Mouse (Mus musculus) hindbrain, embryonic 10.5 days (tissue): Measurements from ENCODE around the gene Maml2. TPM values are rescaled to one million over a fixed set of nuclear protein-coding genes. Genes with fewer than 3 reads are reported as not detected.

Experiments
- DNase-seq: peaks from one replicate; pipeline ENCODE4 v3.0.0-alpha.2; 2017; ENCODE audit warnings: low spot score
- H3K27ac ChIP-seq: fragments of 300-500 bp; sonication (generic); 2 replicates; pipeline ENCODE4 v1.5.1; 2016; ENCODE audit warnings: mild to moderate bottlenecking, moderate library complexity
- H3K27me3 ChIP-seq: fragments of 300-500 bp; sonication (generic); 2 replicates; pipeline ENCODE4 v1.6.1; 2016; ENCODE audit warnings: mild to moderate bottlenecking; ENCODE audit not compliant: poor library complexity, insufficient read depth, severe bottlenecking
- H3K36me3 ChIP-seq: fragments of 300-500 bp; sonication (generic); 2 replicates; pipeline ENCODE4 v1.6.1; 2016; ENCODE audit warnings: mild to moderate bottlenecking, moderate library complexity
- H3K4me1 ChIP-seq: fragments of 300-500 bp; sonication (generic); replicated peaks from 2 replicates; pipeline ENCODE4 v1.6.1; 2016; ENCODE audit warnings: mild to moderate bottlenecking
- H3K4me3 ChIP-seq: fragments of 300-500 bp; sonication (generic); 2 replicates; pipeline ENCODE4 v1.5.1; 2016; ENCODE audit warnings: mild to moderate bottlenecking, moderate library complexity
- H3K9me3 ChIP-seq: fragments of 300-500 bp; sonication (generic); 2 replicates; pipeline ENCODE4 v1.6.1; 2016; ENCODE audit warnings: mild to moderate bottlenecking, moderate library complexity
- WGBS: fragments of 180-500 bp; shearing (Covaris S2); methylation state at CpG from one replicate; pipeline ENCODE4 v1.1.7; 2016; 5-methylcytosine and 5-hydroxymethylcytosine counted together
- polyA plus RNA-seq: library from polyadenylated mRNA; unstranded; fragments of >200 nt; fragmentation: Nextera tagmentation; extraction: Ambion mirVana; gene quantifications from 2 replicates; pipeline ENCODE4 v1.2.1, GENCODE M21; 2016

Gene Maml2
- polyA plus RNA-seq, 1 experiment from 2014 or later = 10.0 TPM

DNA sequence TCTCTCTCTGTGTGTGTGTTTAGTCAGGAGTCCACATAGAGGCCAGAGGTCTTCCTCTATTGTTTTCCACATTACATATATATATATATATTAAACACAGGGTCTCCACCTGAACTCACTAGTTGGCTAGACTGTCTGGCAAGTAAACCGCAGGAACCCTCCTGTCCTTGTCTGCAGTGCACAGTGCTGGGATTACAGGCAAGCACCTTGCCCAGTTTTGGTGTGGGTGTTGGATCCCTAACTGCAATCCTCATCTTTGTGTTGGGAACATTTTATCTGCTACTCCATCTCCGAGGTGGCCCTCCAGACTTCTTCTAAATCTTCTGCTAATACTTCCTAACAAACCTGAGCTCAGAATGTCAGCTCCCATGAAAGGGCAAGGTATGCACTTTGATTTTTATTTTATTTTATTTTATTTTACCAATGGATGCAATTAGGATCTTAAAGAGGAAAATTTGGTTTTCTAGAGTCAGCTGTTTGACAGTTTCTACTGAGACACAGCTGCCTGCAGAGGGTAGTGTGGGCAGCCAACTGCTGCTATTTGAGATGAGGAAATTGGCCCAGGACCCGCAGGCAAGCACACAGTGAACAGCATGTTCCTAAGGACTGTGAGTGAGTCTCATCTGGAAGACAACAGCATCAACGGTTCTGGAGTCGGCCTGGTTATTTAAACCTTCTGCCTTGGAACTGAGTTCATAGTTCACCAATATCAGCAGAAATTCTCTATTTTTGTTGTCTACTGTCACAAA is 213.0 kb downstream of the Maml2 start:
- Histone ChIP-seq H3K36me3 (no peaks in the 10 kb centered on the region), H3K9me3 (no peaks in the 10 kb centered on the region), H3K27me3 (no peaks in the 10 kb centered on the region), H3K4me3 (no peak overlapping the region), H3K27ac (no peak overlapping the region), H3K4me1 (peaks cover 7% of the 10 kb centered on the region; the same call in 1 of the 2 replicates)
- WGBS = 79% methylated on average over 5 of the region's 5 CpGs
- no peak for DNase-seq

DNA sequence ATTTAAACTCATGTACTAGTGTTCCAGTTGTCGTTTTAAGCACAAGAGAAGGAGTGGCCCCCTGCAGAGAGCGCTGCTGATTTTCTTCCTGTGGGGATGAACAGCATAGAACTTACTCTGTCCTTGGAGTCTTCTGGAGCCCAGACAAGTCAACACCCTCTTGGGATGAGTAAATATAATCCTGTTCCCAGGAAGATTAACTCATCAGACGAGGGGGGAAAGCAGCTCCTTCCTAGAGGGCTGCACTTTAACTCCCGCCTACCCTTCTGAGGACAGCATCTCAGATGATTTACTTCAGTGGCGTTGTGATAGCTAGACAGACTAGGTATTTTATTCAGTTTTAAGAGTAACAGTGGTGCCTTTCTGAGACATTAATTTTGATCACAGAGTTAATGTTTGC is 215.4 kb downstream of the Maml2 start:
- no peak overlapping the region for H3K27ac ChIP-seq
- H3K27me3 ChIP-seq = no peaks in the 10 kb centered on the region
- H3K4me3 ChIP-seq = no peak overlapping the region
- H3K36me3 ChIP-seq = no peaks in the 10 kb centered on the region
- DNase-seq = no peak
- 57% methylated on average over 5 of the region's 5 CpGs for WGBS
- H3K4me1 ChIP-seq = peaks cover 8% of the 10 kb centered on the region; the same call in 1 of the 2 replicates
- H3K9me3 ChIP-seq = no peaks in the 10 kb centered on the region

DNA sequence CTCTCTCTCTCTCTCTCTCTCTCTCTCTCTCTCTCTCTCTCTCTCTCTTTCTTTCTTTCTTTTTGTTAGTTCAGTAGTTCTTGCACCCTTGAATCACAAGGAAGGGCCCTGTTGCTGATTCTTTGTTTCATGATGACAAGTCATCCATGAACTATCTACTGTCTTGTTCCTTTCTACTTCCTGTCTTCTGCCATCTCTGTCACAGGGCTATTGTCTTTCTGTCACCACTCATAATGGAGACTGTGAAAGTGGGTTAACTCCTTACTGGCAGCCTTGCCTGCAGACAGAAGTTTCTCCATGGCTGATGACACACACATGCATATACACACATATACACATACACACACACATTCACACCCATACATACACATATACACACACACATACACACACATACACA is 216.7 kb downstream of the Maml2 start:
- H3K9me3 ChIP-seq = no peaks in the 10 kb centered on the region
- no peaks in the 10 kb centered on the region for H3K27me3 ChIP-seq
- peaks cover 10% of the 10 kb centered on the region; the same call in 1 of the 2 replicates for H3K4me1 ChIP-seq
- H3K36me3 ChIP-seq = no peaks in the 10 kb centered on the region
- H3K4me3 ChIP-seq = no peak overlapping the region
- no peak for DNase-seq
- no peak overlapping the region for H3K27ac ChIP-seq

DNA sequence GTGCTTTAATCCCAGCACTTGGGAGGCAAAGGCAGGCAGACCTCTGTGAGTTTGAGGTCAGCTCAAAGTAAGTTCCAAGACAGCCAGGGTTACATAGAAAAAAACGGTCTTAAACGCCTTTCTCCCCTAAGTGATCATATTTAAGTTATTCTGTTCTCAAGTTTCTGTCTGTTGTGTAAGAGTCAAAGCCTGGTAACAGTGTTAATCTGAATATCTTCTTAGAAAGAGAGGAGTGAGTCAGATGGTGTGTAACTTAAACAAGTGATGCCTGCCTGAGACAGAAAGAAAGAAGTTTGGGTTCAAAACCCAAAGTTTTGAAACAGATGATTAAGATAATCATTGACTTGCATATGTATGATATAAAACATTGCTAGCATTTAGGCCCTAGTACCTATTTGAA is 218.2 kb downstream of the Maml2 start:
- no peaks in the 10 kb centered on the region for H3K27me3 ChIP-seq

DNA sequence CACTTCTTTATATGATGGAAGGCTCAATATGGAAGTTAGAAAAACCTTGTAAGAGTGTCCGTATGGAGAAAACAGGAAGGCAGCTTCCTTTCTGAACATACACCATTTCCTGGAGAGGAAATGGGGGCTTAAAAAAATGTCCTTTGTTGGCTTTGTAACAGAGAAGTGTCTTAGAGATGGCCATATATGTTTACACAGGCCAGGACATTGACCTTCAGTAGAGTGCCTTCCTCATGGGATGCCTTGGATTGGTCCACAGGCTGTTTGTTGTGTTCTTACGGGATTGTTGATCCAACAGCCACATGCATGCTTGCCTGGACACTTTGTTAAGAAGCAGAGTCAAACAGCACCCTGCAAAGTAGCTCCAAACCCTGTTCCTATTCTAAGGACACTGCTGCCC is 220.3 kb downstream of the Maml2 start:
- no peak overlapping the region for H3K27ac ChIP-seq
- WGBS = 71% methylated on average over 2 of the region's 2 CpGs

More for the DNA sequence above, 218.2 kb downstream of the Maml2 start:
- Histone ChIP-seq H3K27ac (no peak overlapping the region), H3K4me1 (0 out of 2 replicates have a peak, but pooled peaks cover 8% of the 10 kb centered on the region), H3K4me3 (no peak overlapping the region), H3K36me3 (no peaks in the 10 kb centered on the region), H3K9me3 (no peaks in the 10 kb centered on the region)
- WGBS = 80% methylated on average over 2 of the region's 2 CpGs
- DNase-seq = no peak

DNA sequence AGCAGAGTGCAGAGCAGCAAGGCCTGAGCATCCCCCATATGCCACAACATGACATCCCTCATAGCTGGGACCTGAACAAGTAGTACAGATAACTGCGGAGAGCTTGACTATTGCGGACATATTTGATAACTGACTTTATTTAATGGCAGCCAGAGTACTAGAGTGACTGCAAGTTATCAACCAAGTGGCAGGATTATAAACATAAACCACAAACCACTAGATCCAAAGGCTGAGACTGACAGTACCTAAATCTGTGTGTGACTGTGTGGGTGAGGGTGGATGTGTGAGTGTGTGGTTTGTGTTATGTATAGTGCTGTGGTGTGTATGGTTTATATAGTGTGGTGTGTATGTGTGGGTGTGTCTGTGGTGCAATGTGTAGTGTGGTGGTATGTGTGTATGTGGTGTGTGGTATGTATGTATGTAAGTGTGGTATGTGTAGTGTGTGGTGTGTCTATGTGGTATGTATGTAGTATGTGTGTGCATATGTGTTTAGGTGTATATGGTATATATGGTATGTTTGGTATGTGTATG is 220.7 kb downstream of the Maml2 start:
- Histone ChIP-seq H3K9me3 (no peaks in the 10 kb centered on the region), H3K4me1 (peaks cover 12% of the 10 kb centered on the region; the same call in 1 of the 2 replicates), H3K4me3 (no peak overlapping the region), H3K27me3 (no peaks in the 10 kb centered on the region), H3K27ac (no peak overlapping the region), H3K36me3 (no peaks in the 10 kb centered on the region)
- 98% methylated on average over 2 of the region's 2 CpGs for WGBS
- DNase-seq = no peak

More for the DNA sequence above, 220.3 kb downstream of the Maml2 start:
- DNase-seq = no peak
- H3K4me3 ChIP-seq = no peak overlapping the region
- H3K9me3 ChIP-seq = no peaks in the 10 kb centered on the region
- peaks cover 12% of the 10 kb centered on the region; the same call in 1 of the 2 replicates for H3K4me1 ChIP-seq
- no peaks in the 10 kb centered on the region for H3K36me3 ChIP-seq
- no peaks in the 10 kb centered on the region for H3K27me3 ChIP-seq

DNA sequence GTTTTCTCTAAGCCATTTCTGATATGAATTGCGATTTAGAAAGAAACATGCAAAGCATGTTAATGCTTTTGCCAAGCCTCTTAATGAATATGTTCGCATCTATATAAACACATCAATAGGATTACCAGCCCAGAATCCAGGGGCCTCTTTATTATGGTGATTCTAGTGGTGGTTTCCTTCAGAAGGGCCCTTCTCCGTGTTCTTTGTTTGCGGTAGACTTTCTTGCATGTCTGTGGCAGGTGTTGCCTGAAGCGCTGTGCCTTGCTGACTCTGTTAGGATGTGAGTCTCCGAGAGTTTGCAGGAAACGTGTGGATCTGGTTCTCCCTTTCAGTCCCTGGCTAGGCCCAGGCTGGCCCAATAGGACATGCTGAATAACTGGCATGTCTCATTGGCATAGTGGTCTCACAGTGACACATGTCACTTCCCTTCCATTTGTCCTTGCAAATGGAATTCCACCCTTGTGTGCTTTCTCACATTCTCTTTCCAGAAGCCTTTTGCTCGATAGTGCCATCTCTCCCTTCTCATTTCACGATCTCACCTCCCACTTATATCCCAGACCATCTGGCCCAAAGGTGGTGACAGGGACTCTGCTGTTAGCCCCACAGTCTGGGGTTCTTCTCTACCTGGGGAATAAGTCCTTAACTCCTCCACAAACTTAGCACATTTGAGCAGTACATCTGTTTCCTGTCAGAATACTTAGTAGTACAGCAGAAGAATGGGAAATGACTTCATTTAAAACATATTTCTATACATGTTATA is 224.5 kb downstream of the Maml2 start:
- Histone ChIP-seq H3K4me3 (no peak overlapping the region), H3K36me3 (no peaks in the 10 kb centered on the region), H3K27ac (no peak overlapping the region), H3K4me1 (peaks cover 13% of the 10 kb centered on the region; the same call in 1 of the 2 replicates), H3K27me3 (no peaks in the 10 kb centered on the region), H3K9me3 (no peaks in the 10 kb centered on the region)
- 70% methylated on average over 9 of the region's 9 CpGs for WGBS
- no peak for DNase-seq

DNA sequence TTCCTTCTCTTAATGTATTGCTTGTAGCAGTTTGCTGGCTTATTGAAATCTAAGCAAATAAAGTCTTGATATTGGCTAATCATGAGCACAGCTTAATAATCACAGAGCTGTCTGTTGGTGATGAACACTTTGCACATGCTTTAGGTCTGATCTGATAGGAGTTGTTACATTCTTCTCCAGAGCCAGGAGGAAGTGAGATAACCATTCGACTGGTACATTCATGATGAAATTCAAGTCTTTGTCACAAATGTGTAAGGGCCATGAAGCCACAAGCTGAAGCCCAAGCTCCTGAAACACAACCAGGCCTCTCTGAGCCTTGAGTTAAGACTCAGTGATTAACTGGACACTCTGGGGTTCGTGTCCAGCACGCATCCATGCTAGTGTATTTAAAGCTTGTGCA is 225.3 kb downstream of the Maml2 start:
- H3K36me3 ChIP-seq = no peaks in the 10 kb centered on the region
- peaks cover 13% of the 10 kb centered on the region; the same call in 1 of the 2 replicates for H3K4me1 ChIP-seq
- DNase-seq = no peak
- H3K27me3 ChIP-seq = no peaks in the 10 kb centered on the region
- H3K9me3 ChIP-seq = no peaks in the 10 kb centered on the region
- H3K27ac ChIP-seq = no peak overlapping the region
- H3K4me3 ChIP-seq = no peak overlapping the region
- WGBS = 92% methylated on average over 3 of the region's 3 CpGs

DNA sequence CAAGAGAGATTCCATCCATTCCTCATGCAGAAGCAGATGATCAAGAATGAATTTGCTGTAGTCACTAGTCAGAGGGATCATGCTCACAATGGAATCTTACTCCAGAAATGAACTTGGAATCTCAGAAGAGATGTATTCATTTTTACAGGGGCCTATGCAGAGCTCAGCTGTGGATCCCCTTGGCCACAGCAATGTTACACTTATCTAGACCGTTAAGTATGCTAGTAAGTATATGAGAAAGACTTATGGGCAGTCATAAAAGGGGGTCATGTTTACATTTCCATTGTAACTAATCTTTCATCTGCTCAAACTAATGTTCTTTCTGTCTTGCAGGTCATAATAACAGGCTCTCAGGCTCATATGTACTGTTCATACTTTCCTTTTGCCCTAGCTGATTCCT is 227.3 kb downstream of the Maml2 start:
- 97% methylated on average over 1 of the region's 1 CpGs for WGBS
- Histone ChIP-seq H3K27me3 (no peaks in the 10 kb centered on the region), H3K4me3 (no peak overlapping the region), H3K36me3 (no peaks in the 10 kb centered on the region), H3K9me3 (no peaks in the 10 kb centered on the region), H3K4me1 (peaks cover 15% of the 10 kb centered on the region), H3K27ac (no peak overlapping the region)
- no peak for DNase-seq

DNA sequence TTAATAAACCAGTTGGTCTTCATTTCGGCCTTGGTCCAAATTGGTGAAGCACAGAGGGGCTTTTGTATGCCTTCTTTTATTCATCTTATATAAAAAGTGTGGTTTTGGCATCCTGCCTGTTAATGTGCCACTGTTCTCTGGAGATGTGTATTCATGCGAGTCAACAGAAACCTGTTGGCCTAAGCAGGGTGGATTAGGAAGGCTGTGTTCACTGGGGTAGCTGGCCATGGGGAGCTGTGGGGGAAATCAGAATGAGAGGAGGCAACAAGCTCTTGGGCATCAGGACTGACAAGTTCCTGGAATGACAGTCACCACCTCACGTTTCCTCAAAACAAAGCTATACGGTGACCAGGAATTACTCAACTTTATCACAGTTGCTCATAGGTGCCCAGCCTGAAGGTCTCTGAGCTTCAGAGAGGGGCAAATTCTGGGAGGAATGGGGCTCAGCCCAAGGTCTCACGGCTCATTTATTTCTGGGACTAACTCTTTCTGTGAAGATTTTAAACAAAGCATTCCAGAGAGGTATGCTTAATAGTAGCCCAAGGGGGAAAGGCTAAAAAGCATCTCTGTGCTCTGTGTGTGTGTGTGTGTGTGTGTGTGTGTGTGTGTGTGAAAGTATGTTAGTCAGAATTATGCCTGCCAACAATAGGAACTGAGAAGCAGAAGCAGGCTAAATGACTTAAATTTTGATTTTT is 228.0 kb downstream of the Maml2 start:
- H3K4me1 ChIP-seq = peaks cover 15% of the 10 kb centered on the region
- DNase-seq = no peak
- H3K27ac ChIP-seq = no peak overlapping the region
- H3K27me3 ChIP-seq = no peaks in the 10 kb centered on the region
- H3K4me3 ChIP-seq = no peak overlapping the region
- no peaks in the 10 kb centered on the region for H3K9me3 ChIP-seq
- 81% methylated on average over 5 of the region's 5 CpGs for WGBS
- H3K36me3 ChIP-seq = no peaks in the 10 kb centered on the region

DNA sequence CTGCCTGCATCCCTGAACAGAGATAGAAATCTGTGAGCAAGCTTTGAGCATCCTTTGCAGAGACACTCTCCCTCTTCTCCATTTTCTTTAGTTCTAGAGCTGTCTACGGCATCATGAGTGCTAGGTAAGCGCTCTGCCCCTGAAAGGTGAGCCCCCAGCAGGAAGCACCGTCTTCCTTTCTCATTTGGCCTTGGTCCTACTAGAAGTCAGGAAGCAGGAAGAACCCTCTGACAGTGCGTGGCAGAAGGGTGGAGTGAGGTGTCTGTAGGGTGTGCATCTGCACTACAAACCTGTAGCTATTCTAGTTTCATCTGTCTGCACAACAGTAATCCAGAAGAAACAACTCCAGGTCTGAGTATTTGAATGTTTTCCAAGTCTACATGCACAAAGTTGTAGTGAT is 232.8 kb downstream of the Maml2 start:
- Histone ChIP-seq H3K4me1 (peaks cover 40% of the 10 kb centered on the region), H3K27ac (0 out of 2 replicates have a peak overlapping the region, but pooled peaks have one; percentile 29), H3K27me3 (no peaks in the 10 kb centered on the region), H3K9me3 (peaks cover 10% of the 10 kb centered on the region; the same call in 1 of the 2 replicates), H3K36me3 (no peaks in the 10 kb centered on the region), H3K4me3 (no peak overlapping the region)
- 79% methylated on average over 4 of the region's 4 CpGs for WGBS
- DNase-seq = no peak

DNA sequence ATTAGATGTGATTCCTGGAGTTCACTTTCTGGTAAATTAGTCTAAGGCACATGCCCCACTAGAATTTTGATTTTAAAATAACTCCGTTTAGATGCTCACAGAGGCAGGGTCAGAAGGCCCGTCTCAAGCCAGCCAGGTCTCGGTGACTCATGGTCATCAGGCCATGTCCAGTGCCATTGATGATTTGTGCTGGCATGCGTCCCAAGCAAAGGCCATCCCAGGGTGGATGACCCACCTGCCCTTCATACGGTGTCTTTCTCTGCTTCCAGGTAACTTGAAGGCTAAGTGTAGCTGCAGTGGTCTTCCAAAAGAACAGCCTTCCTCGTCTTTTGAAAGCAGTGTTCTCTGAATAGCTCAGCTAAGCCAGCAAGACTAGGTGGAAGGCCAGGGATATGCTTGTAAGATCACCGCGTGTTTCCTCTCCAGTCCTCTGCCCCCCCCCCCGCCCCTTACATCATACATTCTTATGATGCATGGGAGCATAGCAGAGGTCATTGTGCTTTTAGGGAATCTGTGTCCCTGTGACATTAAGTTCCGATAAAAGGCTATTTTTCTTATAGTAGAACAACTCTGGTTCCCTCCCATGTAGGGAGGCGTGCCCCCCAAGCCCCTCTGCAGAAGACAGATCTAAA is 235.4 kb downstream of the Maml2 start:
- no peaks in the 10 kb centered on the region for H3K36me3 ChIP-seq
- WGBS = 78% methylated on average over 11 of the region's 11 CpGs
- no peak for DNase-seq
- no peak overlapping the region for H3K27ac ChIP-seq
- peaks cover 61% of the 10 kb centered on the region for H3K4me1 ChIP-seq
- H3K9me3 ChIP-seq = peaks cover 10% of the 10 kb centered on the region; the same call in 1 of the 2 replicates
- no peaks in the 10 kb centered on the region for H3K27me3 ChIP-seq
- H3K4me3 ChIP-seq = no peak overlapping the region
